Mouse (Mus musculus): ENCODE results near the gene Rs1.

- TF ChIP-seq POLR2A (IDR thresholded peaks at IDR 0.05; ENCODE audit: insufficient read depth, low read depth, low read length) = no peak
- TF ChIP-seq CTCF (IDR thresholded peaks at IDR 0.05; ENCODE audit: insufficient read depth, low read depth, low read length) = no peak
Observed at GRCm38 (mm10) chrX:160748653-160749052, 19.2 kb upstream of the Rs1 start.

All from olfactory bulb, adult 2 months (tissue).